Mouse (Mus musculus): ENCODE measurements around the gene Card19. TPM values are rescaled to one million over a fixed set of nuclear protein-coding genes. Genes with fewer than 3 reads are reported as not detected.

The Card19 gene
- total RNA-seq, 1 experiment, result 16.9 TPM

DNA sequence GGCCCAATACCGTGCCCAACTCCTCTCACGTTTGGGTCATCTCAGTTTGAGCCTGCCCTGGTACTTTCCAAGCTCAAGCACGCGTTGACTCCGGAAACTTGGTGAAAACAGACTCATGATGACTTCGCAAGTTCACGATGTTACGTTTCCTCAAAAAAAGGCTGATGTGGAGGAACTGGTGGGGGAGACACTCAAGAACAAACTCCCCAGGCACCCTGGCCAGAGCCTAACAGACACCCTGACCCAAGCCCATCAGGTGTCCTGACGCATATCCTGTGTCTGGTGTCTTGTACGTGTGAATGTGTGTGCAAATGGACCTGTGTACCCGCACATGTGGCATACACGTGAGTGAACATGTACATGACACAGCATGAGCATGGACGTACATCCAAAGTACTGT, 15.1 kb downstream of the Card19 start:
- no peak overlapping the region for H3K9ac ChIP-seq (ENCODE audit: insufficient read depth, low read depth, low read length, poor library complexity, severe bottlenecking)
- no peaks in the 10 kb centered on the region for H3K9me3 ChIP-seq (ENCODE audit: control insufficient read depth, insufficient read depth, low read depth, low read length)
- no peak overlapping the region for H3K27ac ChIP-seq (ENCODE audit: insufficient read depth, low read depth, low read length, poor library complexity, severe bottlenecking)
- no peak overlapping the region for H3K4me3 ChIP-seq (ENCODE audit: insufficient read depth in 1 of 2, low read depth in 1 of 2, low read length in 2 of 2, poor library complexity in 1 of 2, severe bottlenecking in 1 of 2)
- H3K36me3 ChIP-seq (ENCODE audit: control insufficient read depth, insufficient read depth, low read length, poor library complexity, severe bottlenecking), result peaks cover 4% of the 10 kb centered on the region; the same call in 1 of the 2 replicates
- no peak for DNase-seq (ENCODE audit: low read depth, low spot score)
- H3K4me1 ChIP-seq (ENCODE audit: control insufficient read depth in 2 of 2, insufficient read depth in 2 of 2, low read length in 2 of 2, poor library complexity in 1 of 2), result peaks cover 0 to 2% of the 10 kb centered on the region in 2 experiments; a peak in 2 of 4 replicates
- in situ Hi-C loops (cut with MboI; ENCODE audit: low sequenced_read_pairs in 2 of 2, unreplicated experiment in 2 of 2), result no loop called here
- TF ChIP-seq ZNF384 (IDR thresholded peaks at IDR 0.05; ENCODE audit: low read depth, low read length), result no peak
- TF ChIP-seq MAFK (IDR thresholded peaks at IDR 0.05; ENCODE audit: insufficient read depth, low read depth, low read length), result no peak
- TF ChIP-seq ZC3H11A (IDR thresholded peaks at IDR 0.05; ENCODE audit: borderline replicate concordance, low read depth, low read length), result no peak
- no peak for TF ChIP-seq HCFC1 (IDR thresholded peaks at IDR 0.05; ENCODE audit: borderline replicate concordance, insufficient read depth, low read length)
- no peak for TF ChIP-seq CHD2 (IDR thresholded peaks at IDR 0.05; ENCODE audit: low read depth, low read length)

DNA sequence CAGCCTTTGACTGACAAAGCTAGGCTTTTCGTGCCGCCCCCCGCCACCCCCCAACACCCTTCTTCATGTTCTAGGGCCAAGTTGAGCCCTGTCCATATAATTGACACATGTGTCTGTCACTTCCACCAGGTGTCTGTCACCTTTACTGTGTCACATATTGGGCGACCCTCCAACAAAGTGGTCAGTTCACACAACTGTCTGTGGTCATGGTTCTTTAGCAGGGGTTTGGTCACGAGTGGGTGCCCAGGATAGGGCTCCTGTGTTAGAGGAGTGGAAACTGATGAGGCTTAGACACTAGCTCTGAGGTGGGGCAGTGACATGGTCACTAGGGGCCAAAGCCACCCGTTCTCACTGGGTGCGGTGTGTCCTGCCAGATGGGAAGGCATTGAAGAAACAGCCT, 15.9 kb downstream of the Card19 start:
- no peak for DNase-seq (ENCODE audit: low read depth, low spot score)
- Histone ChIP-seq H3K36me3 (ENCODE audit: control insufficient read depth, insufficient read depth, low read length, poor library complexity, severe bottlenecking) (peaks cover 5% of the 10 kb centered on the region; the same call in 1 of the 2 replicates), H3K4me3 (ENCODE audit: insufficient read depth in 1 of 2, low read depth in 1 of 2, low read length in 2 of 2, poor library complexity in 1 of 2, severe bottlenecking in 1 of 2) (no peak overlapping the region), H3K9ac (ENCODE audit: insufficient read depth, low read depth, low read length, poor library complexity, severe bottlenecking) (no peak overlapping the region), H3K4me1 (ENCODE audit: control insufficient read depth in 2 of 2, insufficient read depth in 2 of 2, low read length in 2 of 2, poor library complexity in 1 of 2) (peaks cover 0 to 2% of the 10 kb centered on the region in 2 experiments; a peak in 2 of 4 replicates), H3K27ac (ENCODE audit: insufficient read depth, low read depth, low read length, poor library complexity, severe bottlenecking) (no peak overlapping the region), H3K9me3 (ENCODE audit: control insufficient read depth, insufficient read depth, low read depth, low read length) (no peaks in the 10 kb centered on the region)
- no peak for TF ChIP-seq ZC3H11A (IDR thresholded peaks at IDR 0.05; ENCODE audit: borderline replicate concordance, low read depth, low read length)
- in situ Hi-C loops (cut with MboI; ENCODE audit: low sequenced_read_pairs in 2 of 2, unreplicated experiment in 2 of 2), result no loop called here

GRCm38 (mm10) chr13:49198734-49199133, 17.1 kb downstream of the Card19 start:
- Histone ChIP-seq H3K9ac (ENCODE audit: insufficient read depth, low read depth, low read length, poor library complexity, severe bottlenecking) (no peak overlapping the region), H3K27ac (ENCODE audit: insufficient read depth, low read depth, low read length, poor library complexity, severe bottlenecking) (no peak overlapping the region), H3K9me3 (ENCODE audit: control insufficient read depth, insufficient read depth, low read depth, low read length) (no peaks in the 10 kb centered on the region), H3K4me3 (ENCODE audit: insufficient read depth in 1 of 2, low read depth in 1 of 2, low read length in 2 of 2, poor library complexity in 1 of 2, severe bottlenecking in 1 of 2) (no peak overlapping the region), H3K36me3 (ENCODE audit: control insufficient read depth, insufficient read depth, low read length, poor library complexity, severe bottlenecking) (peaks cover 6% of the 10 kb centered on the region; the same call in 1 of the 2 replicates), H3K4me1 (ENCODE audit: control insufficient read depth in 2 of 2, insufficient read depth in 2 of 2, low read length in 2 of 2, poor library complexity in 1 of 2) (peaks cover 0 to 2% of the 10 kb centered on the region in 2 experiments; a peak in 2 of 4 replicates)
- no peak for DNase-seq (ENCODE audit: low read depth, low spot score)
- TF ChIP-seq MAFK (IDR thresholded peaks at IDR 0.05; ENCODE audit: insufficient read depth, low read depth, low read length) (no peak), HCFC1 (IDR thresholded peaks at IDR 0.05; ENCODE audit: borderline replicate concordance, insufficient read depth, low read length) (no peak), CHD2 (IDR thresholded peaks at IDR 0.05; ENCODE audit: low read depth, low read length) (no peak), ZC3H11A (IDR thresholded peaks at IDR 0.05; ENCODE audit: borderline replicate concordance, low read depth, low read length) (no peak), ZNF384 (IDR thresholded peaks at IDR 0.05; ENCODE audit: low read depth, low read length) (no peak)
- in situ Hi-C loops (cut with MboI; ENCODE audit: low sequenced_read_pairs in 2 of 2, unreplicated experiment in 2 of 2), result no loop called here

DNA sequence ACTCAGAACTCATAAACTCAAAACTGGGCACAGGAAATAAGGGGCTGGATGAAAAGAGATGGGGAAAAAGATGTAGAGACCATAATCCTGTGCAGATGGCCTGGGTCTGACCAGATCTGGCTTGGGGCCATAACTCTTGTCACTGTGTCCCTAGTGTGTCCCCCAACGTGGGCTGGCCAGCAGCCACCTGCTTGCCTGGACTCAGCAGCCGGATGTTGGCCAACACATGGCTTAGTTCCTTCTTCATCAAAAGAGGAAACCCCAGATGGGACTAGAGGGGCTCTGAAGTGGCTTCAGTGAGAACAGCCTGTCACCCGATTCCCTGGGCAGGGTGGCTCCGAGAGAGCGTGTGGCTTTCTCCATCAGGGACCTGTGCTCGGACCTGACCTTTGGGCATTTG, 19.1 kb downstream of the Card19 start:
- Histone ChIP-seq H3K9ac (ENCODE audit: insufficient read depth, low read depth, low read length, poor library complexity, severe bottlenecking) (no peak overlapping the region), H3K9me3 (ENCODE audit: control insufficient read depth, insufficient read depth, low read depth, low read length) (no peaks in the 10 kb centered on the region), H3K4me3 (ENCODE audit: insufficient read depth in 1 of 2, low read depth in 1 of 2, low read length in 2 of 2, poor library complexity in 1 of 2, severe bottlenecking in 1 of 2) (no peak overlapping the region), H3K27ac (ENCODE audit: insufficient read depth, low read depth, low read length, poor library complexity, severe bottlenecking) (no peak overlapping the region), H3K36me3 (ENCODE audit: control insufficient read depth, insufficient read depth, low read length, poor library complexity, severe bottlenecking) (peaks cover 4% of the 10 kb centered on the region; the same call in 1 of the 2 replicates), H3K4me1 (ENCODE audit: control insufficient read depth in 2 of 2, insufficient read depth in 2 of 2, low read length in 2 of 2, poor library complexity in 1 of 2) (peaks cover 0 to 2% of the 10 kb centered on the region in 2 experiments; a peak in 2 of 4 replicates)
- no peak for DNase-seq (ENCODE audit: low read depth, low spot score)
- in situ Hi-C loops (cut with MboI; ENCODE audit: low sequenced_read_pairs in 2 of 2, unreplicated experiment in 2 of 2), result no loop called here
- TF ChIP-seq ZNF384 (IDR thresholded peaks at IDR 0.05; ENCODE audit: low read depth, low read length) (no peak), CHD2 (IDR thresholded peaks at IDR 0.05; ENCODE audit: low read depth, low read length) (no peak), ZC3H11A (IDR thresholded peaks at IDR 0.05; ENCODE audit: borderline replicate concordance, low read depth, low read length) (no peak), HCFC1 (IDR thresholded peaks at IDR 0.05; ENCODE audit: borderline replicate concordance, insufficient read depth, low read length) (no peak), MAFK (IDR thresholded peaks at IDR 0.05; ENCODE audit: insufficient read depth, low read depth, low read length) (no peak)

DNA sequence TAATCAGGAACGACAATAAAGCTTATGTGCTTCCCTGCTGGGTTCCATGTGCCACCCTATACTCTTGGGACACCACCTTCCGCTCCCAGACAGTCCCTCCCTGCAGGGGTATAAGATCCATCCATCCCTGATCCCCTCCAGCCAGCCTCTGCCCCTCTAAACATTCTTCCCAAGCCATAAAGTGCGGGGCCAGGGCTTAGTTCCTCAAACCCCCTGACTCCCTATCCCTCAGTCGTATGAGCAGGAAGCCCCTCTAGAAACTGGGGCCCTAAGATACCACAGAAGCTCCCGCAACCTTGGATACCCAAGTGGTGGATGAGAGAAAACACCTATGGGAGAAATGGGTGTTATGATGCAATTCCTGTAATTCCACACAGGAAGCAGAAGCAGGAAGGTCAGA, 19.6 kb downstream of the Card19 start:
- Histone ChIP-seq H3K27ac (ENCODE audit: insufficient read depth, low read depth, low read length, poor library complexity, severe bottlenecking) (no peak overlapping the region), H3K4me3 (ENCODE audit: insufficient read depth in 1 of 2, low read depth in 1 of 2, low read length in 2 of 2, poor library complexity in 1 of 2, severe bottlenecking in 1 of 2) (no peak overlapping the region), H3K9me3 (ENCODE audit: control insufficient read depth, insufficient read depth, low read depth, low read length) (no peaks in the 10 kb centered on the region), H3K4me1 (ENCODE audit: control insufficient read depth in 2 of 2, insufficient read depth in 2 of 2, low read length in 2 of 2, poor library complexity in 1 of 2) (peaks cover 0 to 2% of the 10 kb centered on the region in 2 experiments; a peak in 2 of 4 replicates), H3K9ac (ENCODE audit: insufficient read depth, low read depth, low read length, poor library complexity, severe bottlenecking) (no peak overlapping the region), H3K36me3 (ENCODE audit: control insufficient read depth, insufficient read depth, low read length, poor library complexity, severe bottlenecking) (peaks cover 4% of the 10 kb centered on the region; the same call in 1 of the 2 replicates)
- TF ChIP-seq ZC3H11A (IDR thresholded peaks at IDR 0.05; ENCODE audit: borderline replicate concordance, low read depth, low read length) (no peak), MAFK (IDR thresholded peaks at IDR 0.05; ENCODE audit: insufficient read depth, low read depth, low read length) (no peak), HCFC1 (IDR thresholded peaks at IDR 0.05; ENCODE audit: borderline replicate concordance, insufficient read depth, low read length) (no peak), ZNF384 (IDR thresholded peaks at IDR 0.05; ENCODE audit: low read depth, low read length) (no peak)
- in situ Hi-C loops (cut with MboI; ENCODE audit: low sequenced_read_pairs in 2 of 2, unreplicated experiment in 2 of 2), result no loop called here
- DNase-seq (ENCODE audit: low read depth, low spot score), result no peak

Data from ES-E14 (cell line).